In the genomic region with DNA sequence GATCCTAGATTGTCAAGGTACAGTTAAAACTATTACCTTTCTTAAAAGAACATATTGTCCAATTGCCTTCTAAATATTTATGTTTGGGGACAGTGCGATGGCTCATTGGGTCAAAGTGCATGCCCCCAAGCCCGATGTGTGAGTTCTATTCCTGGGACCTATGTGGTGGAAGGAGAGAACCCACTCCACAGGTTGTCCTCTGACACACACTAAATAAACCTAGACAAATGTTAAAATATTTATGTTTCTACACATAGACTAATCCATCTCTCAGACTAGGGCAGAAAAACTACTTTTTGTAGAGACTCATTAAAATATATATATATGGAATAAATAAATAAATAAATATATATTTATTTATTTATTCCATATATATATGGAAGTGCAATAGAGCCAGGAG, we compare ENCODE assay signal across 8 mouse cellular contexts. TPM values are rescaled to one million over a fixed set of nuclear protein-coding genes. Genes with fewer than 3 reads are reported as not detected.
DNase-seq lines count a peak whose midpoint lies in the region; ATAC-seq and TF ChIP-seq lines count a peak whose summit lies in the region.

No protein-coding gene starts in this region.

- peaks cover 9% of the 10 kb centered on the region; the same call in 1 of the 2 replicates for H3K4me1 ChIP-seq in heart, embryonic 16.5 days (ENCODE audit: control insufficient read depth, insufficient read depth, low read length)
- peaks cover 11% of the 10 kb centered on the region; the same call in 1 of the 2 replicates for H3K4me1 ChIP-seq in embryonic facial prominence, embryonic 10.5 days
- peaks cover 9% of the 10 kb centered on the region for H3K4me1 ChIP-seq in hindbrain, embryonic 16.5 days (ENCODE audit: control insufficient read depth, insufficient read depth, low read depth, low read length)
- no peaks in the 10 kb centered on the region for H3K4me1 ChIP-seq in midbrain, postnatal 0 days (ENCODE audit: insufficient read depth, low read length)

- TF ChIP-seq CTCF in midbrain, postnatal 0 days (IDR thresholded peaks at IDR 0.05): no peak

- H3K36me3 ChIP-seq in heart, embryonic 16.5 days (ENCODE audit: control insufficient read depth, insufficient read depth): peaks cover 20% of the 10 kb centered on the region
- peaks cover 24% of the 10 kb centered on the region for H3K36me3 ChIP-seq in embryonic facial prominence, embryonic 10.5 days (replicated peaks)
- H3K36me3 ChIP-seq in hindbrain, embryonic 16.5 days (ENCODE audit: control insufficient read depth, insufficient read depth, low read length): peaks cover 18% of the 10 kb centered on the region
- peaks cover 21% of the 10 kb centered on the region for H3K36me3 ChIP-seq in midbrain, postnatal 0 days (ENCODE audit: insufficient read depth, low read length)

- H3K9me3 ChIP-seq in heart, embryonic 16.5 days (replicated peaks; ENCODE audit: control insufficient read depth, low read length): no peaks in the 10 kb centered on the region
- H3K9me3 ChIP-seq in embryonic facial prominence, embryonic 10.5 days: no peaks in the 10 kb centered on the region
- no peaks in the 10 kb centered on the region for H3K9me3 ChIP-seq in hindbrain, embryonic 16.5 days (ENCODE audit: control insufficient read depth, low read length)
- no peaks in the 10 kb centered on the region for H3K9me3 ChIP-seq in midbrain, postnatal 0 days (ENCODE audit: low read length)

- peak overlapping the region; percentile 97 for H3K4me3 ChIP-seq in heart, embryonic 16.5 days (ENCODE audit: low read length)
- peak overlapping the region; percentile 94 for H3K4me3 ChIP-seq in embryonic facial prominence, embryonic 10.5 days
- peak overlapping the region; percentile 95; the same call in 1 of the 2 replicates for H3K4me3 ChIP-seq in hindbrain, embryonic 16.5 days (ENCODE audit: low read length)
- peak overlapping the region; percentile 92 for H3K4me3 ChIP-seq in midbrain, postnatal 0 days (ENCODE audit: low read depth, low read length)

- no peak overlapping the region for H3K9ac ChIP-seq in heart, embryonic 16.5 days (ENCODE audit: low read length)
- no peak overlapping the region for H3K9ac ChIP-seq in hindbrain, embryonic 16.5 days (ENCODE audit: low read depth, low read length)
- no peak overlapping the region for H3K9ac ChIP-seq in midbrain, postnatal 0 days (replicated peaks; ENCODE audit: low read length, poor library complexity, severe bottlenecking)

- H3K27ac ChIP-seq in heart, embryonic 16.5 days (ENCODE audit: low read length): no peak overlapping the region
- H3K27ac ChIP-seq in embryonic facial prominence, embryonic 10.5 days (replicated peaks): no peak overlapping the region
- no peak overlapping the region for H3K27ac ChIP-seq in hindbrain, embryonic 16.5 days (ENCODE audit: low read depth, low read length)
- no peak overlapping the region for H3K27ac ChIP-seq in midbrain, postnatal 0 days (ENCODE audit: low read depth, low read length)

- 91% methylated on average over 2 of the region's 2 CpGs for WGBS in heart, embryonic 16.5 days
- WGBS in embryonic facial prominence, embryonic 10.5 days: 92% methylated on average over 2 of the region's 2 CpGs
- 89% methylated on average over 2 of the region's 2 CpGs for WGBS in hindbrain, embryonic 16.5 days
- 98% methylated on average over 2 of the region's 2 CpGs for WGBS in midbrain, postnatal 0 days

- H3K27me3 ChIP-seq in heart, embryonic 16.5 days (ENCODE audit: control insufficient read depth, insufficient read depth, low read length): no peaks in the 10 kb centered on the region
- no peaks in the 10 kb centered on the region for H3K27me3 ChIP-seq in embryonic facial prominence, embryonic 10.5 days (replicated peaks; ENCODE audit: low read depth, poor library complexity, severe bottlenecking)
- H3K27me3 ChIP-seq in hindbrain, embryonic 16.5 days (replicated peaks; ENCODE audit: control insufficient read depth, insufficient read depth, low read length): no peaks in the 10 kb centered on the region
- no peaks in the 10 kb centered on the region for H3K27me3 ChIP-seq in midbrain, postnatal 0 days (ENCODE audit: insufficient read depth, low read length)

- H3K4me2 ChIP-seq in heart, embryonic 16.5 days (ENCODE audit: low read depth, low read length): no peak overlapping the region; the same call in 1 of the 2 replicates
- no peak overlapping the region for H3K4me2 ChIP-seq in hindbrain, embryonic 16.5 days (ENCODE audit: low read length)
- no peak overlapping the region for H3K4me2 ChIP-seq in midbrain, postnatal 0 days (ENCODE audit: low read depth, low read length, poor library complexity, severe bottlenecking)

- no peak for DNase-seq in heart, adult 11 months
- DNase-seq in embryonic facial prominence, embryonic 10.5 days (ENCODE audit: low spot score): no peak
- no peak for DNase-seq in midbrain, postnatal 0 days (ENCODE audit: low spot score)
- DNase-seq in gastrocnemius, adult 18-20 months (ENCODE audit: low spot score): no peak
- DNase-seq in adrenal gland, postnatal 4 days (ENCODE audit: low spot score in 2 of 2): no peak
- DNase-seq in gastrocnemius, postnatal 25 days: no peak

- no peak for ATAC-seq in heart, embryonic 16.5 days (replicated peaks; ENCODE audit: extremely low read depth, insufficient read depth, low FRiP score)
- peak; percentile 58 for ATAC-seq in hindbrain, embryonic 16.5 days
- peak; percentile 31 for ATAC-seq in midbrain, postnatal 0 days (ENCODE audit: low FRiP score)

RNA-seq across cellular contexts. Expression of gene Zscan25, which starts 0.4 kb away (rescaled TPM):
- 0.51 and 0.64 TPM in 2 replicates for polyA plus RNA-seq in heart, embryonic 16.5 days (2015; fragmentation: Nextera tagmentation; extraction: Ambion mirVana)
- 0.45 and 0.83 TPM in 2 replicates for polyA plus RNA-seq in embryonic facial prominence, embryonic 10.5 days (2016; fragmentation: Nextera tagmentation; extraction: Ambion mirVana)
- polyA plus RNA-seq in hindbrain, embryonic 16.5 days (2015; fragmentation: Nextera tagmentation; extraction: Ambion mirVana): 0.40 and 0.47 TPM in 2 replicates
- total RNA-seq in midbrain, postnatal 0 days (2014; rRNA removed): 18.5 and 24.6 TPM in 2 replicates
- 0.83 and 0.93 TPM in 2 replicates for polyA plus RNA-seq in midbrain, postnatal 0 days (2015; fragmentation: Nextera tagmentation; extraction: Ambion mirVana)
- total RNA-seq in gastrocnemius, adult 18-20 months (2021): 1 to 10 TPM; 7.9 to 8.0 TPM
- 10 to 100 TPM; 26.5 to 29.3 TPM for total RNA-seq in adrenal gland, postnatal 4 days (2021)
- total RNA-seq in gastrocnemius, postnatal 25 days (2021): 1 to 10 TPM; 6.8 to 7.0 TPM

RNA-seq across cellular contexts. Expression of gene Zfp655, which starts 48.4 kb away (rescaled TPM):
- polyA plus RNA-seq in heart, embryonic 16.5 days (2015; fragmentation: Nextera tagmentation; extraction: Ambion mirVana): 30.0 and 31.9 TPM in 2 replicates
- polyA plus RNA-seq in embryonic facial prominence, embryonic 10.5 days (2016; fragmentation: Nextera tagmentation; extraction: Ambion mirVana): 31.2 and 31.4 TPM in 2 replicates
- 27.2 and 30.0 TPM in 2 replicates for polyA plus RNA-seq in hindbrain, embryonic 16.5 days (2015; fragmentation: Nextera tagmentation; extraction: Ambion mirVana)
- total RNA-seq in midbrain, postnatal 0 days (2014; rRNA removed): 24.0 and 36.9 TPM in 2 replicates
- 23.1 and 25.6 TPM in 2 replicates for polyA plus RNA-seq in midbrain, postnatal 0 days (2015; fragmentation: Nextera tagmentation; extraction: Ambion mirVana)
- 10 to 100 TPM; 12.4 to 14.9 TPM for total RNA-seq in gastrocnemius, adult 18-20 months (2021)
- total RNA-seq in adrenal gland, postnatal 4 days (2021): 10 to 100 TPM; 48.1 to 53.2 TPM
- 10 to 100 TPM; 10.9 to 12.6 TPM for total RNA-seq in gastrocnemius, postnatal 25 days (2021)
